Mouse (Mus musculus) midbrain, embryonic 16.5 days (tissue): ENCODE results near the gene Rap1gap2. TPM values are rescaled to one million over a fixed set of nuclear protein-coding genes. Genes with fewer than 3 reads are reported as not detected.

ENCODE experiments used
- ATAC-seq: fragments of 200-750 bp; cut with Nextera tagmentation; 2 replicates; pipeline ENCODE4 v1.8.0; 2017; ENCODE audit warnings: moderate TSS enrichment
- H3K27ac ChIP-seq: fragments of 300-500 bp; sonication (generic); 2 replicates; pipeline ENCODE4 v1.5.1; 2014; ENCODE audit warnings: mild to moderate bottlenecking, low read length, mixed read lengths
- H3K27me3 ChIP-seq: fragments of 300-500 bp; sonication (generic); 2 replicates; pipeline ENCODE4 v1.6.1; 2014; ENCODE audit warnings: low read depth, low read length, mixed read lengths; ENCODE audit not compliant: control insufficient read depth, insufficient read depth
- H3K36me3 ChIP-seq: fragments of 300-500 bp; sonication (generic); 2 replicates; pipeline ENCODE4 v1.6.1; 2014; ENCODE audit warnings: mild to moderate bottlenecking, low read length, moderate library complexity, mixed read lengths; ENCODE audit not compliant: control insufficient read depth, insufficient read depth
- H3K4me1 ChIP-seq: fragments of 300-500 bp; sonication (generic); 2 replicates; pipeline ENCODE4 v1.6.1; 2014; ENCODE audit warnings: mild to moderate bottlenecking, low read length, mixed read lengths; ENCODE audit not compliant: control insufficient read depth, insufficient read depth
- H3K4me2 ChIP-seq: fragments of 300-500 bp; sonication (generic); 2 replicates; pipeline ENCODE4 v1.6.1; 2014; ENCODE audit warnings: mild to moderate bottlenecking, low read length, mixed read lengths
- H3K4me3 ChIP-seq: fragments of 300-500 bp; sonication (generic); 2 replicates; pipeline ENCODE4 v1.5.1; 2014; ENCODE audit warnings: low read depth, mild to moderate bottlenecking, low read length, moderate library complexity, mixed read lengths
- H3K9ac ChIP-seq: fragments of 300-500 bp; sonication (generic); 2 replicates; pipeline ENCODE4 v1.6.1; 2014; ENCODE audit warnings: low read depth, low read length, mixed read lengths
- H3K9me3 ChIP-seq: fragments of 300-500 bp; sonication (generic); replicated peaks from 2 replicates; pipeline ENCODE4 v1.6.1; 2014; ENCODE audit warnings: mild to moderate bottlenecking, low read length, mixed read lengths; ENCODE audit not compliant: control insufficient read depth, poor library complexity, severe bottlenecking
- WGBS: fragments of 180-500 bp; shearing (Covaris S2); extraction: QIAGEN DNeasy Blood & Tissue Kit; methylation state at CpG from one replicate; pipeline ENCODE4 v1.1.7; 2014; 5-methylcytosine and 5-hydroxymethylcytosine counted together
- polyA plus RNA-seq: library from polyadenylated mRNA; unstranded; fragments of >200 nt; fragmentation: Nextera tagmentation; extraction: Ambion mirVana; gene quantifications from 2 replicates; pipeline ENCODE4 v1.2.1, GENCODE M21; 2015

Rap1gap2 gene
- polyA plus RNA-seq, 1 experiment from 2014 or later: 17.1 TPM

DNA sequence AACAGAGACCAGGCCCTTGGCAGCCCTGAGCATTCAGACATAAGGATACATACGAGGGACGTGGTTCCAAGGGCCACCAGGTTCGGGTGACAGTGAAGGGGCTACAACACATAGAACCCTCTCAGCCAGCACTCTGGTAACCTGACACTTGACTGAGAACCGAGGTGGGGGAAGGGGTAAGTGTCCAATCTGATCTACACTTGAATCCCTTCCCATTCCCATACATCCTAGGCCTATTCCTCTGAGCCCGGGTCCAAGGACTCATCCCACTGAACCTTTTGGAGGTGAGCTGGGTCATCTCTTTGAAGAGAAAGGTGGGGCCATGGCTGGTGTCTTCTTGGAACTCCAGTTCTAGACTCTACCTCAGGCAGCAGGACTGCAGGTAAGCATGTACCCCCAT lies 647 bp downstream of the Rap1gap2 start:
- Histone ChIP-seq H3K36me3 (no peaks in the 10 kb centered on the region), H3K27ac (no peak overlapping the region), H3K9me3 (no peaks in the 10 kb centered on the region), H3K4me1 (peaks cover 8% of the 10 kb centered on the region), H3K9ac (no peak overlapping the region; the same call in 1 of the 2 replicates), H3K27me3 (peaks cover 26% of the 10 kb centered on the region), H3K4me3 (no peak overlapping the region; the same call in 1 of the 2 replicates), H3K4me2 (peak overlapping the region; percentile 95; the same call in 1 of the 2 replicates)
- 29% methylated on average over 5 of the region's 5 CpGs for WGBS
- ATAC-seq: no peak

DNA sequence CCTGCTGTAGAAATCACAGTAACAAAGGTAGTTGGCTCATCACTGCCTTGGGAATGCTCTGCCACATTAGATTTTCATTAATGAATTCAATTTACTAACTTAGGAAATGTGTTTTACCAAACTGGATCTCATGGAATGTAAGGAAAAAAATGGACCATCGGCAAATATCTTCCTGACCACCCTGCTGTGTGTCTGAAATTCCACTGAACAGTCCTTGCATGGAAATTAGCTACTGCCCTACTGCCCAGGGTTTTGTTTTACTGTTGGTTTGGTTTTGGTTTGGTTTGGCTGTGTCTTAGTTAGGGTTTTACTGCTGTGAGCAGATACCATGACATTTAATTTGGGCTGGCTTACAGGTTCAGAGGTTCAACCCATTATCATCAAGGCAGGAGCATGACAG lies 8.4 kb downstream of the Rap1gap2 start:
- Histone ChIP-seq H3K4me3 (no peak overlapping the region), H3K4me2 (no peak overlapping the region), H3K9ac (no peak overlapping the region), H3K9me3 (no peaks in the 10 kb centered on the region), H3K36me3 (no peaks in the 10 kb centered on the region), H3K27me3 (no peaks in the 10 kb centered on the region), H3K27ac (no peak overlapping the region), H3K4me1 (no peaks in the 10 kb centered on the region)
- 87% methylated on average over 1 of the region's 1 CpGs for WGBS
- no peak for ATAC-seq

DNA sequence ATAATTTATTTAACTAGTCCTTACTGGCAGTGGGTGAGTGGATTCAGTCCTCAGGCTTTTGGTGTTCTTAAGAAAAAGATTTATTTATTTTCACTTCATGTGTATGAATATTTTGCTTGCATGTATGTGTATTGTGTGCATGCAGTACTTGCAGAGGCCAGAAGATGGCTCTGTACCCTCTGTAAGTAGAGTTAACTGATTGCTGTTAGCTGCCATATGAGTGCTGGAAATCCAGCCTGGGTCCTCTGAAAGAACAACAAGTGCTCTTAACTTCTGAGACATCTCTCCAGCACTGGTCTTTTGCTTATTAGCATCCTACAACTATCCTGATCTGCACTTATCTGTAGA lies 12.8 kb downstream of the Rap1gap2 start:
- no peaks in the 10 kb centered on the region for H3K4me1 ChIP-seq
- no peaks in the 10 kb centered on the region for H3K36me3 ChIP-seq
- no peak overlapping the region for H3K4me2 ChIP-seq
- H3K9me3 ChIP-seq: no peaks in the 10 kb centered on the region
- H3K27ac ChIP-seq: no peak overlapping the region
- H3K4me3 ChIP-seq: no peak overlapping the region
- H3K27me3 ChIP-seq: no peaks in the 10 kb centered on the region
- H3K9ac ChIP-seq: no peak overlapping the region
- no peak for ATAC-seq

DNA sequence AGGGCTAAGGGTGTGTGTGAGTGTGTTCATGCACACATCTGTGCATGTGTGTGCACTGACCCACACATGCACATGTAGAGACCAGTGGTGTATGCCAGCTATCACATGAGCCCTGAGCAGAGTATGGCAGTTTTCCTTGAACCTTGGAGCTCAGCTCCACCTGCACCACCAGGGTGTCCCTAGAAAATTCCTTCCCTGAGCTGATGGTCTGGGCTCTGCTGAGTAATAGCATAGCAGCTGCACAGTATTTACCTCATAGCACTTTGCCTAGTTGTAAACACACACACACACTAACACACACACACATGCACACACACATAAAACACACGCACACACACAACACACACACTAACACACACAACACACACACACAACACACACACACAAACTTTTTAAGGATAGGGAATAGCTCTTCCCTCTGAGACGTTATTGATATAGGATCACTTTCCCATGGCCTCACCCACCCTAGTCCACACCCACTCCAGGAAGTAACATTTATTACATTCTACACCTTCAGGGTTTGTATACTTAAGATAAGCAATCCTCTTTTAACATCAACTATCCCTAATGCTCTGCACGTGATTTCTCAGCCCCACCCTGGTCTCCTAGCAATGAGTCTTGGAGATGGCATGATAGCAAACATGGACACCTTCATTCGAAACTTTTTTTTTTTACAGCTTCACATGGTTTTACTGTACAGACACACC lies 13.3 kb downstream of the Rap1gap2 start:
- WGBS: 80% methylated on average over 4 of the region's 4 CpGs
- Histone ChIP-seq H3K36me3 (no peaks in the 10 kb centered on the region), H3K9ac (no peak overlapping the region), H3K4me1 (no peaks in the 10 kb centered on the region), H3K27me3 (no peaks in the 10 kb centered on the region), H3K27ac (no peak overlapping the region), H3K4me2 (no peak overlapping the region), H3K4me3 (no peak overlapping the region), H3K9me3 (no peaks in the 10 kb centered on the region)
- no peak for ATAC-seq

DNA sequence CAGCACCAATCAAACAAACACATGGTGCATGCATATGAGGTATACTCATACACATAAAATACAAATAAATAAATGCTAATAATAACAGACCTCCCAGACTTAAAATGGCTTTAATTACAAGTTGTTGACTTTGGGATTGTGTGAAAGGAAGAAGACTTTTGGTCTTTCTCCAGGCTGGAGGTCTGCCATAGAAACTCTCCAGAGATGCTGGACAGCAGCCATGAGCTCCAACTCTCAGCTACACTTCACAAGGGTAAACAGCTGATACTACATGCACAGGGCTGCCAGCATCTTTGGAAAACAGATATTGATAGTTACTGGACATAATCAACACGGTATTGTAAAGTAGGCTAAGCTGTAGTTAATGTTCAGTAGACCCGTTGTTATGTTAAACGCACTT lies 18.5 kb downstream of the Rap1gap2 start:
- no peak for ATAC-seq
- WGBS: 83% methylated on average over 3 of the region's 3 CpGs
- no peak overlapping the region for H3K4me2 ChIP-seq
- no peak overlapping the region for H3K27ac ChIP-seq
- H3K4me3 ChIP-seq: no peak overlapping the region
- H3K4me1 ChIP-seq: peaks cover 12% of the 10 kb centered on the region; the same call in 1 of the 2 replicates
- no peaks in the 10 kb centered on the region for H3K36me3 ChIP-seq
- H3K27me3 ChIP-seq: no peaks in the 10 kb centered on the region; the same call in 1 of the 2 replicates
- no peaks in the 10 kb centered on the region for H3K9me3 ChIP-seq
- no peak overlapping the region for H3K9ac ChIP-seq

DNA sequence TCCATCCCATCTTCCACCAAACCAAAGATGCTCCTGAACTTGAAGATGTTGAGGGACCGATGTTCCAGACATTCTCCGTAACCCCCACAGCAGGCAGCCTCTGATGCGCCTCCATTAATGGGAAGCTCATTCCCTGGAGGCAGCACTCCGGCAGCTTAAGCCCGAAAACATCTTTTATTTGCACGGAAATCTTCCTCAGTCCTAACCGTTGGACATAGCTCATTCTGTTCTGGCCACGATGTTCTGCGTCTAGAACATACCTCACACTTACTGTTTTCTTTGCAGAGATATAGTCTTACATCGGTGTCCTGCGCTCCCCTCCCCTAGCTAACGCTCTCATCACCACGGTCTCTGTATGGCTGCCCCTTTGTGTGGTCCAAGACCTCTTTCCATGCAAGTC lies 20.0 kb downstream of the Rap1gap2 start:
- H3K27me3 ChIP-seq: no peaks in the 10 kb centered on the region; the same call in 1 of the 2 replicates
- H3K27ac ChIP-seq: peak overlapping the region; percentile 90
- peak overlapping the region; percentile 81 for H3K9ac ChIP-seq
- 29% methylated on average over 13 of the region's 13 CpGs for WGBS
- H3K4me1 ChIP-seq: peaks cover 17% of the 10 kb centered on the region; the same call in 1 of the 2 replicates
- H3K4me2 ChIP-seq: peak overlapping the region; percentile 71
- H3K36me3 ChIP-seq: no peaks in the 10 kb centered on the region
- peak overlapping the region; percentile 65 for H3K4me3 ChIP-seq
- peak; percentile 13; the same call in 1 of the 2 replicates for ATAC-seq
- no peaks in the 10 kb centered on the region for H3K9me3 ChIP-seq

DNA sequence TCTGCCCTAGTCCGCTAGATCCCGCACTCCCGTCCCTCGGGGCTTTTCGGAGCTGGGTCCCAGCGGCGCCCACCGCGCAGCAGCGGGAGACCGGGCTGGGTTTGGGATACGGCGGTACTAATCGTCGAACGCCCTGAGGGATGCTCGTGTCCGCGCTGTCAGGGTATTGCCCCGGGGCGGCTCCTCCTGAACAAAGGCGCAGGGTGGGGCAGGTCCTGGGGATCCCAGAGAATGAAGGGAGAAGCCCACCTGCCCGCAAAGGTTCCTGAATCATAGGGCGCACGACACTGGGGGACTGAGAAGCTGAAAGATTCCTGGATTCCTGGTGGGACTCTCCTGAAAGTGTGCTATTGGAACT lies 20.5 kb downstream of the Rap1gap2 start:
- Histone ChIP-seq H3K4me1 (peaks cover 17% of the 10 kb centered on the region; the same call in 1 of the 2 replicates), H3K4me2 (peak overlapping the region; percentile 71), H3K9me3 (no peaks in the 10 kb centered on the region), H3K27ac (peak overlapping the region; percentile 90), H3K36me3 (no peaks in the 10 kb centered on the region), H3K4me3 (peak overlapping the region; percentile 65), H3K27me3 (no peaks in the 10 kb centered on the region; the same call in 1 of the 2 replicates), H3K9ac (peak overlapping the region; percentile 81)
- ATAC-seq: no peak; the same call in 1 of the 2 replicates
- WGBS: under 1% methylated on average over 25 of the region's 25 CpGs

DNA sequence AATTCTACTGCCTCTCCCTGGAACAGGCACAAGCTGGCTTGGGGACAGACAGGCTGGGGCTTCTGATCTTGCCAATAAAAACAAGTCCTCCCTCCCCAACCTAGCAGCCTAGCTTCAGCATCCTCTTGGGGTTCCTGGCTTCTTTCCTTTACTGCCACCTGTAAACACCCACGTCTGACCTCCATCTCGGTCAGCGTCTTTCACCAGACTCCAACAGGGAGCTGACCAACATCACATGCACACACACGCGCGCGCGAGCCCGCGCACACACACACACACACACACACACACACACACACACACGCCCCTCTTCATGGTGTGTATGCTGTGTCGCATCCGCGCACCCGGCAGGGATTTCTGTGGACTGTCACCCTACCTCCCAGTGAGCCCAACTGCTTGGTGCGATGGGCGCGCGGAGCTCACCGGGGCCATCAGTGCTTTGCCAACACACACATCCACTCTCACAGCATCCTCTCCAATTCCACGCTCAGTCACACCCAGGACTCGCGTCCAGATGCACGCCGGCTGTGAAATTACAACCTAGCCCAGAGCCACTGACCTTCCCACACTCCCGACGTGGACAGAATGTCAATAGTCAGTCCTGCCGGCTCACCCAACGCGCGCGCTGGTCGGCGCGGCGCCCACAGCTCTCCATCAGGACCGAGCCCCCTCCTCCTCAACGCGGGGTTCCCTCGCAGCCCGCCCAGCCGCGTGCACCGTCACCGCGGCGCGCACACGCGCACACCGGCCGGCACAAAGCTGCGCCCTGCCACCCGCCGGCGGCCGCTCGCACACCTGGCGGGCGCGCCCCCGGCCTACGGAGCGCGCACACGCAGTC lies 21.1 kb downstream of the Rap1gap2 start:
- no peaks in the 10 kb centered on the region for H3K36me3 ChIP-seq
- no peaks in the 10 kb centered on the region; the same call in 1 of the 2 replicates for H3K27me3 ChIP-seq
- peak overlapping the region; percentile 65 for H3K4me3 ChIP-seq
- H3K9ac ChIP-seq: peak overlapping the region; percentile 81
- under 1% methylated on average over 66 of the region's 66 CpGs for WGBS
- H3K9me3 ChIP-seq: no peaks in the 10 kb centered on the region
- H3K4me2 ChIP-seq: peak overlapping the region; percentile 71
- H3K4me1 ChIP-seq: peaks cover 17% of the 10 kb centered on the region; the same call in 1 of the 2 replicates
- H3K27ac ChIP-seq: peak overlapping the region; percentile 90
- peak; percentile 90 for ATAC-seq

DNA sequence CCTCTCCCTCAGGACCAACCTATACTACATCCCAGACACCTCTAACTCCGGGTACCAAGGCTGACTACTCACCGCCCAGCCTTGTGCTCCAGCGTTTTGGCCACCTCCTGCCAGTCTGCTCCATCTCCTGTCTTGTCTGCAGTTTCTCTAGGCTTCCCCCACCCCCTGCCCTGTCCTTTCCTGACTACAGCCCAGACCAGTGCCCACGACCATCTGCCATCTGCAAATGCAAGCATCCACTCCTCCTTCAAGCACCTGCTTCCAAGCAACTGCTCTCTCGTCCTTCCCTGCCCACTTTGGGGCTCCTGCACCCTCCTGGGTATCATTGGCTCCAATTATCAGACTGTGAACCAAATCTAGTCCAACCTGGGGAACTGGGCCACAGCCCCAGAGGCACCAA lies 24.3 kb downstream of the Rap1gap2 start:
- Histone ChIP-seq H3K27me3 (no peaks in the 10 kb centered on the region; the same call in 1 of the 2 replicates), H3K9ac (no peak overlapping the region), H3K27ac (no peak overlapping the region), H3K4me1 (peaks cover 17% of the 10 kb centered on the region; the same call in 1 of the 2 replicates), H3K4me3 (no peak overlapping the region), H3K36me3 (no peaks in the 10 kb centered on the region), H3K4me2 (no peak overlapping the region), H3K9me3 (no peaks in the 10 kb centered on the region)
- no peak for ATAC-seq
- 66% methylated on average over 5 of the region's 5 CpGs for WGBS
